Mouse (Mus musculus): ENCODE data around the gene Vsig4.

DNA sequence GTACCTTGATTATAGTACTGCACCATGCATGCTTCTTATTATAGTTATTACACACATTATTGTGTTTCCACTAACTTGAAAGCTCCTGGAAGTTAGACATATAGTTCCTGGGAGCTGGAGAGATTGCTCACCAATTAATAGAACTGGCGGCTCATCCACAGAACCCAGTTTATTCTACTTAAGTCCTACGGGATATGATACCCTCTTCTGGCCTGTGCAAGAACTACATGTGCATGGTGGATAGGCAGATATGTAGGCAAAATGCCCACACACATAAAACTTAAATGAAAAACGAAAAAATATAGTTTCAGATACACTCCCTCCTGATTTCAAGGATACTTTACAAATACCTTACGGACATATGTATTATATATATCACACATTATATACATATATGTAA is 36.5 kb upstream of the Vsig4 start:
- TF ChIP-seq POLR2A (IDR thresholded peaks at IDR 0.05; ENCODE audit: borderline replicate concordance, extremely low read depth, low read depth, low read length) (no peak), CTCF (IDR thresholded peaks at IDR 0.05; ENCODE audit: insufficient read depth, low read length) (no peak)
